Mouse (Mus musculus): ENCODE measurements around the gene Gm45194. TPM values are rescaled to one million over a fixed set of nuclear protein-coding genes. Genes with fewer than 3 reads are reported as not detected.

The Gm45194 gene
- polyA plus RNA-seq (2015; fragmentation: Nextera tagmentation; extraction: Ambion mirVana), result 0.30 and 0.74 TPM in 2 replicates

DNA sequence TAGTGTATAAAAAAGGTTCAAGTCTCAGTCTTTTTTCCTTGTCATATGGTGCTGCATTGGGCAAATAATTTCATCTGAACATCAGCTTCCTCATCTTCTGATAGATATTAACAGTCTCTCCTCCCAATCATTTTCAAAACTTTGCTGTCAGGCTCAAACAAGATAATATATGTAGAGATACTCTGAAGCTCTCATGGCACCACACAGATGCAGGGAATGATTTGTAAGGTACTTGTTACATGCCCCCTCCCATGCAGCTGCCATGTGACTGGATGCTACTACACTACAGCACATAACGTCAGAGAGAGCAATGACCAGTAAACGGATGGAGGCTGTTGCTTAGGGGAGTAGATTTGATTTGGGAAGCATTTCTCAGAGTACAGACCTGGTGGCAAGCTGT is at the start of gene Gm45194:
Gene Gm45194 (plus strand): TSS at position 301 of the 400 bp plus-strand sequence.
- H3K9ac ChIP-seq (ENCODE audit: low read depth, low read length), result no peak within 1 kb of the TSS
- no peak within 1 kb of the TSS for H3K27ac ChIP-seq (ENCODE audit: low read length)
- H3K4me1 ChIP-seq (ENCODE audit: control insufficient read depth, insufficient read depth, low read length), result no peaks in the 10 kb centered on the region
- H3K4me2 ChIP-seq (ENCODE audit: low read length), result no peak within 1 kb of the TSS
- H3K36me3 ChIP-seq (ENCODE audit: control insufficient read depth, insufficient read depth, low read length), result no peaks in the 10 kb centered on the region
- H3K9me3 ChIP-seq (replicated peaks; ENCODE audit: control insufficient read depth, low read length, poor library complexity, severe bottlenecking), result no peaks in the 10 kb centered on the region
- H3K4me3 ChIP-seq (ENCODE audit: low read depth, low read length), result no peak within 1 kb of the TSS
- WGBS, result 46% methylated on average over 2 of the region's 2 CpGs
- ATAC-seq, result no peak
- no peaks in the 10 kb centered on the region for H3K27me3 ChIP-seq (ENCODE audit: control insufficient read depth, insufficient read depth, low read depth, low read length)

DNA sequence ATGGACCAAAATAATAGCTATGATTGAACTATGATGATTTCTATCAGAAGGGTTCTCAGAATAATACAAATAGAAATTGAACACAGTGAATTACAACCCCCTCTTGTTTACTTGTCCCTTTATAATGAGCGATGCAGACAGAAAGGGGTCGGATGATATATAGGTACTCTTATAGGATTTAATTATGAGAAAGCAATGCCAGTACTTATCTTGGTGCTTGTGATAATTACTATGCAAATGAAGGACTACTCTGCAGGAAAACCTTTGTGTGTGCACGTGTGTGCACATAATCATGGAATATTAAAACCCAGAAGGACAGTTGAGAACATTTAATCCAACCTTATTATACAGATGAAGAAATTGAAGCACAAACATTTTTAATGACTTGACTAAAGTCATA is 35.3 kb upstream of the Gm45194 start:
- WGBS, result 50% methylated on average over 3 of the region's 3 CpGs

DNA sequence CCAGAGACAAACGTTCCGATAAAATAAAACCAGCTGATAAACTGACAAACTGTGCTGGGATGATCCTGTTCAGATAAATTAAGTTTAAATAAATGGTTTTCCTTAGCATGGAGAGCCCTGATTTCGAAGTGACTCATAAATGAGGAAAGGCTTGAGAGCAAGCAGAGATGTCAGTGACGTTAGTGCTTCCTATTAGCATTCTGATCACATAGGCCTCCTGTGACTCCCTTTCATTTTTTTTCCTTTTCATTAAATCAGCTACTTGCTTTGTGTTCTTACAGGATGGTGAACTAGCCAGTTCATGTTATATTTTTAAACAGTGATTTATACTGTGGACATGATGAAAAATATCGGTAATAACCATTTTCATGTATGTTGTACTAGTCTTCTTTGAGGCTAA is 9.9 kb upstream of the Gm45194 start:
- Histone ChIP-seq H3K9ac (ENCODE audit: low read depth, low read length) (no peak overlapping the region), H3K4me2 (ENCODE audit: low read length) (no peak overlapping the region), H3K4me3 (ENCODE audit: low read depth, low read length) (no peak overlapping the region), H3K27ac (ENCODE audit: low read length) (no peak overlapping the region), H3K4me1 (ENCODE audit: control insufficient read depth, insufficient read depth, low read length) (no peaks in the 10 kb centered on the region), H3K9me3 (replicated peaks; ENCODE audit: control insufficient read depth, low read length, poor library complexity, severe bottlenecking) (no peaks in the 10 kb centered on the region), H3K27me3 (ENCODE audit: control insufficient read depth, insufficient read depth, low read depth, low read length) (no peaks in the 10 kb centered on the region), H3K36me3 (ENCODE audit: control insufficient read depth, insufficient read depth, low read length) (no peaks in the 10 kb centered on the region)
- 61% methylated on average over 5 of the region's 5 CpGs for WGBS
- ATAC-seq, result no peak

More for the DNA sequence above, 35.3 kb upstream of the Gm45194 start:
- Histone ChIP-seq H3K4me2 (ENCODE audit: low read length) (no peak overlapping the region), H3K4me1 (ENCODE audit: control insufficient read depth, insufficient read depth, low read length) (no peaks in the 10 kb centered on the region), H3K27me3 (ENCODE audit: control insufficient read depth, insufficient read depth, low read depth, low read length) (no peaks in the 10 kb centered on the region), H3K27ac (ENCODE audit: low read length) (no peak overlapping the region), H3K9me3 (replicated peaks; ENCODE audit: control insufficient read depth, low read length, poor library complexity, severe bottlenecking) (no peaks in the 10 kb centered on the region), H3K36me3 (ENCODE audit: control insufficient read depth, insufficient read depth, low read length) (no peaks in the 10 kb centered on the region), H3K9ac (ENCODE audit: low read depth, low read length) (no peak overlapping the region), H3K4me3 (ENCODE audit: low read depth, low read length) (no peak overlapping the region)
- no peak for ATAC-seq

DNA sequence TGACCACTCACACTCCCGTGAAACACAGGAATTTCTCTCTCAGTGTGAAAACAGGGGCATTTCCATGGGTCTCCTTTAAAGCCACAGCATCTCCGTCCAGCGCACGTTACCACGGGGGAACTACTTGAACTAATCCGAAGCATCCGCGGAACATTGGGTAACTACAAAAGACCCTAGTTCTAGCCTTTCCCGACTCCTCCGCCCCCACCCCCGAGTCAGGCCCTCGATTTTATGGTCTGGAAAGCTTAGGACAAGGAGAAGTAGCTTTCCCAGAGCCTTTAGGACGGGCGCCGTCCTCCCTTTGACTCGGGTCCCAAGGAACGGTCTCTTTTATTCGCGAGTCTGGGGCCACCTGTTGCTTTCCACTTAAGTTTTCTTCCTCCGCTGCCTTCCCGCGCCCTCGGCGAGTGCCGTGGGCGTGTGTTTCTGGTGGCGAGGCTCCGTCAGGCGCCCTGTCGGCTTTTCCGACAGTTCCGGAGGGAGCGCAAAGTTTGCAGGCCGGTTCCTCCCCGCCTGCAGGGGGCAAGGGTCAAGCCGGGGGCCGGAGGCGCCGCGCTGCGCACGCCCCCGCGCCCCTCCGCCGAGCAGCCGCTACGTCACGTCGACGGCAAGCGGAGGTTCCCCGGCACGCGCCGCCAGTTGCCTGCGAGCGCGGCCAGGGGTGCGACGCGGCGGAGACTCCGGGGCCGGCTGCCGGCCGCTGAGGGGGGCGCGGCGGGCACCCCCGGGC is 3.3 kb downstream of the Gm45194 start:
- H3K27me3 ChIP-seq (ENCODE audit: control insufficient read depth, insufficient read depth, low read depth, low read length), result no peaks in the 10 kb centered on the region
- H3K4me2 ChIP-seq (ENCODE audit: low read length), result peak overlapping the region; percentile 72
- H3K36me3 ChIP-seq (ENCODE audit: control insufficient read depth, insufficient read depth, low read length), result no peaks in the 10 kb centered on the region
- peak overlapping the region; percentile 53 for H3K4me3 ChIP-seq (ENCODE audit: low read depth, low read length)
- H3K9me3 ChIP-seq (replicated peaks; ENCODE audit: control insufficient read depth, low read length, poor library complexity, severe bottlenecking), result no peaks in the 10 kb centered on the region
- peak overlapping the region; percentile 44; the same call in 1 of the 2 replicates for H3K9ac ChIP-seq (ENCODE audit: low read depth, low read length)
- no peaks in the 10 kb centered on the region for H3K4me1 ChIP-seq (ENCODE audit: control insufficient read depth, insufficient read depth, low read length)
- peak; percentile 67 for ATAC-seq
- no peak overlapping the region for H3K27ac ChIP-seq (ENCODE audit: low read length)
- WGBS, result 16% methylated on average over 69 of the region's 71 CpGs

DNA sequence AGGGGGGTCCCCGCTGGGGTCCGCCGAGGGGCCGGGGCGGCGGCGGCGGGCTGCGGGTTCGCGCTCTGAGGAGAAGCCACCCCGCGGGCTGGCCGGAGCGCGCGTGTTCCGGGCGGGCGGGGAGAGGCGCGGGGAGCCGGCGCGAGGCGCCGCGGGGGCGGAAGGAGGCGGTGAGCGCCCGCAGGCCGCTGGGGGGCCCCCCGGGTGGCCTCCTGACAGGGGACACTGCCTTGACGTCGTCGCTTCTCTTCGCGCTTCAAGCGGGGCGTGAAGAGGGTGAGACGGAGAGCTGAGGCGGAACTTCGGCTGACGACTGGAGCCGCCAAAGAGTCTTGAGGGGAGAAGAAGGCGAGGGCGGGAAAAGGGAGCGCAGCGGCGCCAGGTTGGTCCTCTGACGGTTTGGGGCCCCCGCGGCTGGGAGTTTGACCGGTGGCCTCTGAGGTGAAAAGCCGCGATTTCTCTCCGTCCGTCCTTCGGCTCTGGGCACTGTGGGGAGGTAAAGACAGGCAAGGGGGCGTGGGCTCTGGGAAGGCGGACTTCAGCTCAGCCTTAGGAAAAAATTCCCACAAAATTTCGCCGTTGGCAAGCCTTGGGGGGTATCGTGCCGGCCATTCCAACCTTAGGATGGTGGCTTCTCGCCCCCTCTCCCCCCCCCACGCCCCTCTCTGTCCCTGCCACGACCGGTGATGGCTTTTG is 4.0 kb downstream of the Gm45194 start:
- Histone ChIP-seq H3K4me3 (ENCODE audit: low read depth, low read length) (peak overlapping the region; percentile 53), H3K36me3 (ENCODE audit: control insufficient read depth, insufficient read depth, low read length) (no peaks in the 10 kb centered on the region), H3K27ac (ENCODE audit: low read length) (no peak overlapping the region), H3K9ac (ENCODE audit: low read depth, low read length) (peak overlapping the region; percentile 44; the same call in 1 of the 2 replicates), H3K27me3 (ENCODE audit: control insufficient read depth, insufficient read depth, low read depth, low read length) (no peaks in the 10 kb centered on the region), H3K4me1 (ENCODE audit: control insufficient read depth, insufficient read depth, low read length) (no peaks in the 10 kb centered on the region), H3K9me3 (replicated peaks; ENCODE audit: control insufficient read depth, low read length, poor library complexity, severe bottlenecking) (no peaks in the 10 kb centered on the region), H3K4me2 (ENCODE audit: low read length) (peak overlapping the region; percentile 72)
- ATAC-seq, result peak; percentile 80
- 16% methylated on average over 45 of the region's 70 CpGs for WGBS

DNA sequence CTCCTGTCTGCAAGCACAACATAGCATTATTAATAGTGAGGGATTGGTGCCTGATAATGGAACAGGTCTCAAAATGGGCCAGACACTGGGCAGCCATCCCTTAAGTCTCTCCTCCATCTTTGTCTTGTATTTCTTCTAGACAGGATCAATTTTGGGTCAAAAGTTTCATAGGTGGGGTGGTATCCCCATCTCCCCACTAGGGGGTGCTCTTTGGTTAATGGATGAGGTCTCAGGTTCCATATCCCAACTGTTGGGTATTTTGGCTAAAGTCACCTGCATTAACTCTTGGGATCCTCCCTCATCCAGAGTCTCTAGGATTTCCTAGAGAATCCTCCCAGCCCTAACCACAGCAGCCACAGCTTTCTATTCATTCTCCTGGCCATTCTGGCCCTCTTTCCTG is 26.2 kb downstream of the Gm45194 start:
- Histone ChIP-seq H3K27ac (ENCODE audit: low read length) (no peak overlapping the region), H3K9ac (ENCODE audit: low read depth, low read length) (no peak overlapping the region), H3K4me2 (ENCODE audit: low read length) (no peak overlapping the region), H3K4me1 (ENCODE audit: control insufficient read depth, insufficient read depth, low read length) (no peaks in the 10 kb centered on the region), H3K36me3 (ENCODE audit: control insufficient read depth, insufficient read depth, low read length) (no peaks in the 10 kb centered on the region), H3K27me3 (ENCODE audit: control insufficient read depth, insufficient read depth, low read depth, low read length) (no peaks in the 10 kb centered on the region), H3K9me3 (replicated peaks; ENCODE audit: control insufficient read depth, low read length, poor library complexity, severe bottlenecking) (no peaks in the 10 kb centered on the region; the same call in 1 of the 2 replicates), H3K4me3 (ENCODE audit: low read depth, low read length) (no peak overlapping the region)
- no peak for ATAC-seq

DNA sequence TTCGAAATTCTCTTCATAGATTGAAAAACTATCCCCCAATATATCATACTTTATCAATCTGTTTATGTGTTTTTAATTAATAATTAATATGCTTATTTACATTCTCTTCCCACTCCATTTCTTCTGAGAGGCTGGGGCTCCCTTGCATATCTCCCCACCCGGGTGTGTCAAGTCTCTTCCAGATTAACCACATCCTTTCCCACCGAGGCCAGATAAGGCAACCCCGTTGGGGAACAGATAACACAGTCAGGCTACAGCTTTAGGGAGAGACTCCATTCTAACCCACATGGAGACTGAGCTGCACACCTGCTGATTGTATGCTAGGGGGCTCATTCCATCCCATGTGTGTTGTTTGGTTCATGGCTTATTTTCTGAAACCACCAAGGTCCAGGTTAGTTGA is 69.7 kb downstream of the Gm45194 start:
- Histone ChIP-seq H3K4me3 (ENCODE audit: low read depth, low read length) (no peak overlapping the region), H3K9ac (ENCODE audit: low read depth, low read length) (no peak overlapping the region), H3K4me2 (ENCODE audit: low read length) (no peak overlapping the region), H3K4me1 (ENCODE audit: control insufficient read depth, insufficient read depth, low read length) (no peaks in the 10 kb centered on the region), H3K27ac (ENCODE audit: low read length) (no peak overlapping the region), H3K36me3 (ENCODE audit: control insufficient read depth, insufficient read depth, low read length) (no peaks in the 10 kb centered on the region), H3K9me3 (replicated peaks; ENCODE audit: control insufficient read depth, low read length, poor library complexity, severe bottlenecking) (no peaks in the 10 kb centered on the region), H3K27me3 (ENCODE audit: control insufficient read depth, insufficient read depth, low read depth, low read length) (no peaks in the 10 kb centered on the region)
- no peak for ATAC-seq
- WGBS, result 82% methylated on average over 4 of the region's 4 CpGs

DNA sequence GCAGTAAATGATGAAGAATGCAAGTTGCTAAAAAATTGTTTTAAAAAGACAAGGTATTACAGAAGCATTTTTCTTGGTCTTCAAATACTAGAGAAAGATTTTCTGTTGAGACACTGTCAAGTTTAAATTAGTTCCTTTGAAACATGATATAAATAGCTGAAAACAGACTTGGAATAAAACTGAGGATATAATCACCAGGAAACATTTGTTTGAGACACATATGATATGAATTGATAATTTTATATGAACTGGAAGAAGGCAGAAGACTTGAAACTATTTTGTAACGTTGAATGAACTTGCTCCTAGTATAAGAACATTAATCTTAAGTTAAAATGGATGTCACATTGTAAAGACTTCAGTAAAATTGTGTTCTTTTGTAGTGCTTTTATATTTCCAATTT is 108.5 kb downstream of the Gm45194 start:
- Histone ChIP-seq H3K4me3 (ENCODE audit: low read depth, low read length) (no peak overlapping the region), H3K4me1 (ENCODE audit: control insufficient read depth, insufficient read depth, low read length) (no peaks in the 10 kb centered on the region), H3K9me3 (replicated peaks; ENCODE audit: control insufficient read depth, low read length, poor library complexity, severe bottlenecking) (no peaks in the 10 kb centered on the region), H3K27ac (ENCODE audit: low read length) (no peak overlapping the region), H3K9ac (ENCODE audit: low read depth, low read length) (no peak overlapping the region), H3K27me3 (ENCODE audit: control insufficient read depth, insufficient read depth, low read depth, low read length) (no peaks in the 10 kb centered on the region), H3K4me2 (ENCODE audit: low read length) (no peak overlapping the region), H3K36me3 (ENCODE audit: control insufficient read depth, insufficient read depth, low read length) (no peaks in the 10 kb centered on the region)
- ATAC-seq, result no peak
- 40% methylated on average over 1 of the region's 1 CpGs for WGBS

DNA sequence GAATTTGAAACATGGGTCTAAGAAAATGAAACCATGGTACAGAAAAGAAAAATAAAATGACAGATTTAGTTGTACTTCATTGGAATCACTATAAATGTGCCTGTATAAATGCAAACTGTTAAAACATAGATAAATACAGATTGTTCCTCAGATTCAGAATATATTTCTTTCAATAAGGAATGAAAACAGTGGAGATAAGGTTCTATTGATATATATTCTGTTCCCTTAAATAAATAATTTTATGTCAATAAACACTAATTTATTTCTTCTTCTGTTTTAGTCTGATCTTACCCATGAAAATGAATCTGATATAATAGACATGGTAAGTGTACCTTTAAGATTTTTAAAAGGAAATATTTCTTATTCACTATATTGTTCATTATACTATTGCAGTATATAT is 119.5 kb downstream of the Gm45194 start, which contains the start of gene Tex16:
Gene Tex16 (plus strand): TSS at position 301 of the 400 bp plus-strand sequence.
- Histone ChIP-seq H3K4me3 (ENCODE audit: low read depth, low read length) (no peak within 1 kb of the TSS), H3K36me3 (ENCODE audit: control insufficient read depth, insufficient read depth, low read length) (no peaks in the 10 kb centered on the region), H3K4me2 (ENCODE audit: low read length) (no peak within 1 kb of the TSS), H3K9ac (ENCODE audit: low read depth, low read length) (no peak within 1 kb of the TSS), H3K27me3 (ENCODE audit: control insufficient read depth, insufficient read depth, low read depth, low read length) (no peaks in the 10 kb centered on the region), H3K9me3 (replicated peaks; ENCODE audit: control insufficient read depth, low read length, poor library complexity, severe bottlenecking) (no peaks in the 10 kb centered on the region), H3K27ac (ENCODE audit: low read length) (no peak within 1 kb of the TSS), H3K4me1 (ENCODE audit: control insufficient read depth, insufficient read depth, low read length) (no peaks in the 10 kb centered on the region)
- ATAC-seq, result no peak

All from midbrain, embryonic 16.5 days (tissue).